Mouse (Mus musculus) CH12.LX (cell line): Measurements from ENCODE around the gene Aldh3b1. TPM values are rescaled to one million over a fixed set of nuclear protein-coding genes. Genes with fewer than 3 reads are reported as not detected.
A peak's percentile ranks its signal among the peaks of the same experiment; 100 is the strongest.

Experiments
- DNase-seq: peaks from one replicate; pipeline ENCODE4 v3.0.0-alpha.2; 2013; ENCODE audit errors: extremely low read depth
- H3K27ac ChIP-seq: 2 replicates; pipeline ENCODE4 v1.5.1; 2012; ENCODE audit warnings: low read depth, mild to moderate bottlenecking, control low read depth, moderate library complexity; ENCODE audit not compliant: insufficient read depth
- H3K27me3 ChIP-seq: replicated peaks from 2 replicates; pipeline ENCODE3; 2012; ENCODE audit warnings: inconsistent platforms
- H3K36me3 ChIP-seq, 2 experiments: replicated peaks in 1 of 2; 2 replicates each; pipeline versions ENCODE3 to v1.6.1; 2012; ENCODE audit warnings: inconsistent platforms in 1 of 2, low read length in 1 of 2, mild to moderate bottlenecking in 1 of 2, mixed read lengths in 1 of 2, moderate library complexity in 1 of 2; ENCODE audit not compliant: control insufficient read depth in 1 of 2, insufficient read depth in 1 of 2
- H3K4me1 ChIP-seq, 2 experiments: 2 replicates each; pipeline ENCODE4 v1.6.1; 2012; ENCODE audit warnings: inconsistent platforms in 1 of 2, moderate library complexity in 1 of 2; ENCODE audit not compliant: insufficient read depth in 2 of 2, control insufficient read depth in 1 of 2
- H3K4me2 ChIP-seq: 2 replicates; pipeline ENCODE4 v1.6.1; 2012; ENCODE audit warnings: low read depth, mild to moderate bottlenecking, control low read depth; ENCODE audit not compliant: poor library complexity, insufficient read depth, severe bottlenecking
- H3K4me3 ChIP-seq, 3 experiments: fragments of 150-350 bp in 1 of 3; sonication (generic) in 1 of 3; replicated peaks in 1 of 3; 2 replicates each; pipeline versions ENCODE3 to v1.5.1; 2011 to 2012; ENCODE audit warnings: low read depth in 2 of 3, low read length in 2 of 3, mild to moderate bottlenecking in 2 of 3, moderate library complexity in 2 of 3, control low read depth in 1 of 3, improper control_type of control experiment in 1 of 3, inconsistent platforms in 1 of 3, mixed read lengths in 1 of 3; ENCODE audit not compliant: poor library complexity in 1 of 3
- H3K79me2 ChIP-seq: replicated peaks from 2 replicates; pipeline ENCODE4 v1.6.1; 2012; ENCODE audit warnings: mild to moderate bottlenecking, moderate library complexity; ENCODE audit not compliant: control insufficient read depth, poor library complexity, insufficient read depth, severe bottlenecking; ENCODE audit errors: extremely low read depth
- H3K9ac ChIP-seq: 2 replicates; pipeline ENCODE4 v1.6.1; 2012; ENCODE audit warnings: low read depth, mild to moderate bottlenecking, control low read depth, moderate library complexity; ENCODE audit not compliant: insufficient read depth
- H3K9me3 ChIP-seq: replicated peaks from 2 replicates; pipeline ENCODE3; 2012; ENCODE audit warnings: low read length, inconsistent platforms, mixed read lengths
- CTCF ChIP-seq, 2 experiments: IDR thresholded peaks in 1 of 2; conservative IDR thresholded peaks in 1 of 2; 2 replicates each; pipeline ENCODE4 v1.5.1; 2011 to 2012; ENCODE audit warnings: low read depth in 2 of 2, low read length in 2 of 2, improper control_type of control experiment in 1 of 2, inconsistent platforms in 1 of 2, mild to moderate bottlenecking in 1 of 2, moderate library complexity in 1 of 2
- E2F4 ChIP-seq: IDR thresholded peaks from 2 replicates; pipeline ENCODE4 v1.6.1; 2011; ENCODE audit warnings: low read depth, low read length, improper control_type of control experiment; ENCODE audit not compliant: insufficient replicate concordance
- ELF1 ChIP-seq: IDR thresholded peaks from 2 replicates; pipeline ENCODE4 v1.6.1; 2014; ENCODE audit warnings: low read depth, mild to moderate bottlenecking, inconsistent platforms, low read length, improper control_type of control experiment
- GABPA ChIP-seq: IDR thresholded peaks from 2 replicates; pipeline ENCODE4 v1.6.1; 2012; ENCODE audit warnings: low read depth, low read length, improper control_type of control experiment, inconsistent platforms; ENCODE audit not compliant: insufficient replicate concordance
- KAT2A ChIP-seq: IDR thresholded peaks from 2 replicates; pipeline ENCODE4 v1.6.1; 2012; ENCODE audit warnings: low read length, improper control_type of control experiment, inconsistent platforms; ENCODE audit not compliant: insufficient replicate concordance
- MAFK ChIP-seq: IDR thresholded peaks from 2 replicates; pipeline ENCODE4 v1.6.1; 2011; ENCODE audit warnings: low read length, improper control_type of control experiment; ENCODE audit not compliant: insufficient replicate concordance
- MEF2A ChIP-seq: IDR thresholded peaks from 2 replicates; pipeline ENCODE4 v1.6.1; 2014; ENCODE audit warnings: low read depth, mild to moderate bottlenecking, inconsistent platforms, low read length, improper control_type of control experiment, borderline replicate concordance
- MYC ChIP-seq: IDR thresholded peaks from 2 replicates; pipeline ENCODE4 v1.6.1; 2011; ENCODE audit warnings: low read depth, mild to moderate bottlenecking, improper control_type of control experiment, low read length
- SIN3A ChIP-seq: IDR thresholded peaks from 2 replicates; pipeline ENCODE4 v1.6.1; 2012; ENCODE audit warnings: low read length, improper control_type of control experiment, inconsistent platforms
- TBP ChIP-seq: conservative IDR thresholded peaks from 2 replicates; pipeline ENCODE4 v1.6.1; 2011; ENCODE audit warnings: low read depth, low read length, improper control_type of control experiment
- dilution Hi-C: fragments of 300-500 bp; cut with MboI; formaldehyde crosslinking; loops from 2 replicates; pipeline ENCODE4 v1.14.3; 2020; ENCODE audit warnings: low sequenced_read_pairs; ENCODE audit not compliant: extremely low pct_unique_long_range_greater_than_20kb, extremely low pct_ligation_motif_present
- in situ Hi-C: fragments of 300-500 bp; cut with MboI; formaldehyde crosslinking; loops from 3 replicates; pipeline ENCODE4 v1.14.3; 2019; ENCODE audit warnings: low sequenced_read_pairs, low pct_ligation_motif_present, low pct_unique_long_range_greater_than_20kb, mixed read lengths
- polyA plus RNA-seq: library from polyadenylated mRNA; unstranded; fragments of >175 nt; gene quantifications from 2 replicates; pipeline ENCODE4 v1.2.1, GENCODE M21; 2012; ENCODE audit warnings: low read depth; ENCODE audit not compliant: insufficient read length
- total RNA-seq, 2 experiments: library from RNA; depleted of rRNA; stranded (reverse); fragments of 300-350 nt in 1 of 2; fragments of >200 nt in 1 of 2; gene quantifications; 2 replicates each; pipeline ENCODE4 v1.2.3; 2012 to 2014

Aldh3b1 gene
- total and polyA plus RNA-seq, 3 experiments, result 5.9 to 8.1 (median 8.1) TPM

GRCm38 (mm10) chr19:3926685-3927084 lies 2.9 kb downstream of the Aldh3b1 start:
- Histone ChIP-seq H3K4me1 (peaks cover 51 to 86% of the 10 kb centered on the region in 2 experiments), H3K36me3 (no peaks in the 10 kb centered on the region), H3K79me2 (no peaks in the 10 kb centered on the region), H3K27me3 (no peaks in the 10 kb centered on the region), H3K4me2 (no peak overlapping the region), H3K27ac (no peak overlapping the region), H3K9me3 (no peaks in the 10 kb centered on the region), H3K9ac (no peak overlapping the region), H3K4me3 (no peak overlapping the region)
- no peak for DNase-seq
- in situ Hi-C loops, result no loop called here
- dilution Hi-C loops, result no loop called here
- TF ChIP-seq KAT2A, result no peak
- no peak for TF ChIP-seq GABPA
- TF ChIP-seq TBP, result no peak
- no peak for TF ChIP-seq MYC
- no peak for TF ChIP-seq E2F4
- no peak for TF ChIP-seq MAFK

GRCm38 (mm10) chr19:3926279-3926678 lies 3.3 kb downstream of the Aldh3b1 start:
- no peak for DNase-seq

GRCm38 (mm10) chr19:3925859-3926258 lies 3.7 kb downstream of the Aldh3b1 start:
- H3K9me3 ChIP-seq, result no peaks in the 10 kb centered on the region
- in situ Hi-C loops (no loop called here), dilution Hi-C loops (no loop called here)
- H3K27me3 ChIP-seq, result no peaks in the 10 kb centered on the region
- H3K4me3 ChIP-seq, result no peak overlapping the region
- peaks cover 50 to 82% of the 10 kb centered on the region in 2 experiments for H3K4me1 ChIP-seq
- no peak overlapping the region for H3K27ac ChIP-seq
- no peak for TF ChIP-seq MEF2A
- no peak for TF ChIP-seq ELF1
- DNase-seq, result no peak
- no peak overlapping the region for H3K4me2 ChIP-seq
- no peaks in the 10 kb centered on the region for H3K79me2 ChIP-seq
- no peak overlapping the region for H3K9ac ChIP-seq
- peaks cover 0 to 5% of the 10 kb centered on the region in 2 experiments for H3K36me3 ChIP-seq

More at GRCm38 (mm10) chr19:3926279-3926678, 3.3 kb downstream of the Aldh3b1 start:
- TF ChIP-seq SIN3A, result no peak
- no peak for TF ChIP-seq MAFK
- peak in 1 of 2 experiments; percentile 34; a peak in 2 of 4 replicates for TF ChIP-seq CTCF (conservative IDR thresholded peaks at IDR 0.05 in 1 of 2, IDR thresholded peaks at IDR 0.05 in 1 of 2; ENCODE audit: low read depth in 2 of 2, low read length in 2 of 2)
- Histone ChIP-seq H3K27me3 (no peaks in the 10 kb centered on the region), H3K9ac (no peak overlapping the region), H3K4me3 (no peak overlapping the region), H3K9me3 (no peaks in the 10 kb centered on the region), H3K36me3 (peaks cover 0 to under 1% of the 10 kb centered on the region in 2 experiments), H3K4me2 (no peak overlapping the region), H3K79me2 (no peaks in the 10 kb centered on the region), H3K4me1 (peaks cover 50 to 86% of the 10 kb centered on the region in 2 experiments), H3K27ac (no peak overlapping the region)
- dilution Hi-C loops (no loop called here), in situ Hi-C loops (no loop called here)
